Mouse (Mus musculus) heart, postnatal 10 days (tissue): ENCODE data around the gene Lrrn3. TPM values are rescaled to one million over a fixed set of nuclear protein-coding genes. Genes with fewer than 3 reads are reported as not detected.

ENCODE experiments used
- DNase-seq, 2 experiments: peaks; one replicate each; pipeline ENCODE4 v3.0.0; 2021
- intact Hi-C: fragments of 180-260 bp; cut with DNase I; formaldehyde crosslinking; loops from one replicate; pipeline ENCODE4 v1.15.1; 2025
- total RNA-seq, 2 experiments: library from RNA; stranded (reverse); gene quantifications; 2 replicates each; pipeline ENCODE4 v1.2.3; 2021

Lrrn3 gene
- under 1 TPM; 0.14 to 0.15 TPM for total RNA-seq

DNA sequence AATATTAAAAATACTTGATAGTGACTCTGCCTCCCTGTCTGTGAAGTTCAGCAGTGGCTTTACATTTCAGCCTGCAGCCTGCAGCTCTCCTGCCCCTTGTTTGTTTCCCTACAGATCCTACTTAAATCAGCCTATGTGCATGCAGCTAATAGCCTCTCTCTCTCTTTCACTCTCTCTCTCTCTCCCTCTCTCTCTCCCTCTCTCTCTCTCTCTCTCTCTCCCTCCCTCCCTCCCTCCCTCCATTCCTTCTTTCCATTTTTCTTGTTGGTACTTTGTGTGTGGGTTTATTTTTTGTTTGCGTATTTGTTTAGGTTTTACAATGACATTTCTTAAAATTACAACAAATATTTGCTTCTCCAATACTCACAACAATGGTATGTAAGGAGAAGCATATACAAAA, at the start of gene Lrrn3:
TSS of gene Lrrn3 (minus strand) at position 101 of the 400 bp plus-strand sequence.
- DNase-seq: no peak
- intact Hi-C loops: loop anchor here (2.0 kb wide), 3 partner anchors 368 to 650 kb away; no protein-coding TSS in a partner anchor

GRCm38 (mm10) chr12:41528410-41528809, 42.2 kb upstream of the Lrrn3 start:
- no peak for DNase-seq
- intact Hi-C loops: no loop called here

DNA sequence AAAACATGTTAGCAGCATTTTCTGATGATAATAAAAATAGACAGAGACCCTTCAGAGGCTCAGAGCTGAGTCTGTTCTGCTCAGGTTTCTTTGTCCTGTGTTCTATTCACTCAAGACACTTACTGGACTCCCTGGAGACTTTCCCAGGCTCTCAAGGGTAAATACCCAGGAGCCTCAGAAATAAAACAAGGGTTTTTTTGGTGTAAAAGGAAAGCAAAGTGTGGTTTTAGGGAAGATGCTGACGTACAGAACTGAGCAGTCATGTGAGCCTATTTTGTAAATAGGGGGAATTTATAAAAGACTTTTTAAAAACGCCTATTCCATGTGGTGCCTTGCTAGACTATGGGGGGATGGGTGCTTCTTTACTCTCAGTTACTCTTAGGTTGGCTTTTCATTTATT, 40.5 kb upstream of the Lrrn3 start:
- no peak for DNase-seq
- intact Hi-C loops: no loop called here

- intact Hi-C loops: no loop called here
- DNase-seq: no peak
Measured at GRCm38 (mm10) chr12:41521671-41522070, 35.4 kb upstream of the Lrrn3 start.

DNA sequence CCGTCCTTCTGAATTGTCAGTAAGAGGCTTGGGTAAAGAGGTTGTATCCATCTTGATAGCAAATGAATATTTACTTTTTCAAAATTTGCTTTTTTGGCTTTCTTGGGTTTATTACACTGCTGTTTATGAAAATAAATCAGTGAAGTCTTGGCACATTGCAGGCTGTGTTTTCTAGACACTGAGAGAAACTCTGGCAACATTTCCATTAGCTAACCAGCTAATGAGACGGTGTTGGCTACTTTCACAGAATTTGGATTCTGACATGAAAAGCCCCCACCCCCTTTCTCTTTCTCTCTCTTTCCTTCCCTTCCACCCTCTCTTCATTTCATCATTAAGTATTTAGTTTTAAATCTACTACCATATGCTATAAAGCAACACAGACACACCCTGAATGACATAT, 34.1 kb upstream of the Lrrn3 start:
- DNase-seq: no peak
- intact Hi-C loops: no loop called here

DNA sequence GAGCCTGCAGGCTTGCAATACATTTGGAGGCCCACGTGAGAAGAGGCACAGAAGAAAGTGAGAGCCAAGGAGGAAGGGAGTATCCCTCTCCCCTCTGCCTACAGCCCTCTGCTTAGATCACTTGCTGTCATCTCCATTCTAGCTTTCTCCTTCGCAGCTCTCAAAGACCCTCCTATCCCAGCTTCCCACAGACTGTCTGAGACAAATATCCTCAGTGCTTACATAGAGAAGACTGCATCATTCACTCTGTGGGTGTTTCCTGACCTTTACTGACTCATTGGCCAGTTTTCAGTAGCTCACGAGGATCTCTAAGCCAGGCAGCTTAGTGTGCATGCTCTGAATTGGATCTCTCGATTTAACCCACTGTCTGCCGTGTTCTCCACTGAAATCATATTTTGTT, 32.7 kb upstream of the Lrrn3 start:
- intact Hi-C loops: no loop called here
- DNase-seq: no peak

GRCm38 (mm10) chr12:41510588-41510987, 24.4 kb upstream of the Lrrn3 start:
- intact Hi-C loops: no loop called here
- no peak for DNase-seq

DNA sequence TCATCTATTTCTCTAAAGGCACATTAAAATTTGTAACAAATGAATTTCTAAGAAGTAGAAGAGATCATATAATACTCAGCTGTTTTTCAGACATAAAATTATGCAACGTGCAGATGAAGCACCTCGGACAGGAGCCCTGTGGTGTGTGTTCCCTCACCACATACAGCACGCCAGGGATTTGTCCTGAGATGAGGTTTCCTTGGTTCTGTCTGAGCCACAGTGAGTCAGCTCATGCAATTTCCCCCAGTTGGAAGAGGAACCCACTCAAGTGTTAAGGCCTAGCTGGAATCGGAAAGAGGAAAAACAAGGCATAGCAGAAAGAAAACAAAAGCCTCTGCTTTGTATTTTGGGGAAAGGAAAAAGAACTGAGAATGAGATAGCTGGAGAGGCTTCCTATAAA, 22.4 kb upstream of the Lrrn3 start:
- intact Hi-C loops: no loop called here
- DNase-seq: no peak

DNA sequence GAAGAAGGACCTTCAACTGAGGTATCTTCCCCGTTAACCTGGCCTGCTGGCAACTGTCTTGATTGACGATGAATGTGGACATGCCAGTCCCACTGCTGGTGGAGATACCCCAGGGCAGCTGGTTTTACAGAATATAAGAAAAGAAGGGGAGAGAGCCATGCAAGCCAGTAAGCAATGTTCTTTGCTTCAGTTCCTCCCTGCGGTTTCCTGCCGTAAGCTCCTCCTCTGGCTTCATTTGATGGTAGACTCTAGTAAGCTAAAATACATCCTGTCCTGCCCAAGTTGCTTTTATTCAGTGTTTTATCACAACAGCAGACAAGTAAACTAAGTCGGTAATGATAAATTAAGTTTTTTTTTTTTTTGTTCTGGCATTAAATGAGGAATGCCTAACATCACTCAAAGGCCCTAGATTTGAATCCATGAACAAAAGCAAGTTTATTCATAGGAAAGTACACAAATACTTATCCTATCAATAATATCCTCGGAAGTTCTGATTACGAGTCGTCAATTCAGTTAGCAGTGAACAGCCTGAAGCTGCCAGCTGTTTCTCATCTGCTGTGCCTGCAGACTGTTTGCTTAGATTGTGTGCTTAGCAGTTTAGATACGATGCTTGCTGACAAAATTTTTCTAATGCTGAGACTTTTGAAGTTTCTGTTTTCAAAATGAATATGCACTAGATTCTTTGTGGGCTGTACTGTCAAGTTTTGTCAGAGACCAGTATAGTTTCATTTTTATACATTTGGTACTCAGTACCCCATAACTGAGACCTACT, 14.0 kb upstream of the Lrrn3 start:
- no peak for DNase-seq
- intact Hi-C loops: no loop called here

GRCm38 (mm10) chr12:41494620-41495019, 8.4 kb upstream of the Lrrn3 start:
- intact Hi-C loops: no loop called here
- peak in 1 of 2 experiments; percentile 13 for DNase-seq

DNA sequence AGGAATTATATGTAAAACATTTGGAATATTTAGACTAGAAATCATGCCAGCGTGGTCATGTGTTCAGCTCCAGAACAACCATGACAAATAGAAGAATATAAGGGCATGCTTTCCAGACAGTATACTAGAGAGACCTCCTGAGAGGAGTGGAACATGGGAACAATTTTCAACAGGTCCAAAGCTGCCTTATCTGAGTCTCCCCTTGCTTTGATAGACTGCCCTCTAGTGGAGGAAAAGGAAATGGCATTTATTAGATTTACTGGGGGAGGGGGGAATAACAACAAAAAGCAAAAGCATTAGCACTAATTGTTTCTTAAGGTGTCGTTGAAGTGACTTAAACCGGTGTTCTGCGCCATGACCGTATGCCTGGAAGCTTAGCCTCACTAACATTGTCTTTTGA, 774 bp upstream of the Lrrn3 start:
- DNase-seq: peak; percentile 21 to 49

DNA sequence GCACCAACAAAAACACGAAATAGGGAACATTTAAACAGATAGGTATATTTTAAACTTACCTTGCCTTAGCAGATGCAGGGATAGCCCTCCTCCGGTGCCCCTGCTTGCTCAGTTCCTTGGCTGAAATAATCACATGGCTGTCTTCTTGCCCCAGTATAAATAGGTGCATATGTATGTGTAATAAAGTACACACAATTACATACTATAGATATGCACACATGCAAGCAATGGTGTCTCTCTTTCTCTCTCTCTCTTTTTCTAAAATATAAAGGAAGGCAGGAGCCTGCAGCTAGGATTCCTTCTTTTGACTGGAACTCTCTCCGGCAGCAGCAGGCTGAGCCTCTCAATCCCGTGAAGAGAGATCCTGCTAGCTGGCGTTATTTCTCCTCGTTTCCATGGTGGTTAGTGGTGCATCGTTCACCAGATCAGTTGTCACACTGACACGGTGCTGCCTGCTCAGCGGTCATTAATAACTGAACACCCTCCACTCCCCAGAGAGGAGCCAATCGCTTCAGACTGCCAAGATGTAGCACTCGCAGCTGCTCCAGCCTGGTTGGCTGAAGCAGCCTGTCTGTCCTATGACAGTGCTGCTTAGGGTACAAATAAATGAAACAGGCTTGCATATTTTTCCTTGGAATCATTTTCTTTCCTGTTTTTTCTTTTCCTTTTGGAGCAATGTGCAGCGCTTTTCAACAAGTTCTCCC, 567 bp downstream of the Lrrn3 start:
- peak; percentile 52 to 63 for DNase-seq
- intact Hi-C loops: loop anchor here (2.0 kb wide), 3 partner anchors 367 to 649 kb away; no protein-coding TSS in a partner anchor

More for the DNA sequence above, 774 bp upstream of the Lrrn3 start:
- intact Hi-C loops: loop anchor here (2.0 kb wide), 3 partner anchors 368 to 650 kb away; no protein-coding TSS in a partner anchor

- intact Hi-C loops: no loop called here
- DNase-seq: no peak
Measured at GRCm38 (mm10) chr12:41484689-41485511, 1.3 kb downstream of the Lrrn3 start.

DNA sequence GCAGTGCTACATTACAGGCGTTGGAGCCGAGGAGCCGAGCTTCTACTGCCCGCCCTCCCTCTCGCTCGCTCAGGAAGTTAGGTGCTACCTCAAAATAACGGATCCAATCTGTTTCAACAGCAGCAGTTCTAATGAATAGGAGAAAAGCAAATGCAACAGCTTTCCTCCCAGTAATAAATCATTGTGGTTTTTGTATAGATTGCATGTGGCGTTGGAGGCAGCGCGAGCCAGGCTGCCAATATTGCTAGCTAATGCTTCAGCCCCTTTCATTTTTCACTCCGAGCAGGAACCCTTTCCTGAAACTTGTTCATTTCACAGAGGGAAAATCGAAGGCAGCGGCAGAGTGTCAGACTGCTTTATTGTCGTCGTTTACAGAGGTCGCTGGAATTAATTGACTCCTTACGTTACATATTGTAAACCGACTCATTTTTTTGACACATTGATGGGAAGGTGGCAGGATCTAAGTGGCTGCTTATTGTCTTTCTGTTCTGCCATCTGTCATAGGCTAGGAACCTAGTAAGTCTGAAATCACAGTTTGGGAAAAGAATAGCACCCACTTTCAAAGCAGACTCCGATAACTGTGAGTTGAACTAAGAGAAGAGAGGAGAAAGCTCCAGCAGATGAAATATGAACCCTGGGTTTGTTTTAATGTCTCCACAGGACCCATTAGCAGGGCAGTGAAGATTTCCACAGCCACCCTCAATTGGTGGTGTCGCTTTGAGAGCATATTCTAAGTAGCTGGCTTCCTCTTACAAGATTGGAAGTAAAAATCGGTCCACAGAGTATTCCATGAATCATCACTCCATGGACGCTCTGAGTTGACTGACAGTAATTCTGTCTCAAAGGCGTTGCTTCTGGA, 2.4 kb downstream of the Lrrn3 start:
- intact Hi-C loops: no loop called here
- no peak for DNase-seq

DNA sequence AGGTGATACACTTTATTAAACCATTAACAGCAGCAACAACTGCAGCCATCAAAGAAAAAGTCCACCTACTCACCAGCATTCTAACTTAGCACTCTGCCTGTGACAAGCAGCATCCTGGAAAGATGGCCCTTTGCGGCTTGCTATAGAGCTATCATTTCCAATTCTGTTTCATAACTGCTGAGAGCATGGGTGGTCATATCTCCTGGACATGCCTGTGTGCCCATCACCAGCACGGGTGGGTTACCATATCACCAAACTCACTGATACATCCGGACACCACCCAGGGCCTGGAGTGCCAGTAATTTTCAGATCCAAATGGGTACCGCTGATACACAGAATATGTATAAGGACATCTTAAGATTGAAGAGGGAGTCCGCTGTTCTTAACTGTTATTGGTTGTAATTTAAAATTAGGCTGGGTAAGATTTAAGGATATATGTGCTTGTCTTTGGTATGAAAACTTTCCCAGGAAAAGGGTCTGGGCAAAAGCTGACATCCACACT, 3.1 kb downstream of the Lrrn3 start:
- no peak for DNase-seq
- intact Hi-C loops: no loop called here

DNA sequence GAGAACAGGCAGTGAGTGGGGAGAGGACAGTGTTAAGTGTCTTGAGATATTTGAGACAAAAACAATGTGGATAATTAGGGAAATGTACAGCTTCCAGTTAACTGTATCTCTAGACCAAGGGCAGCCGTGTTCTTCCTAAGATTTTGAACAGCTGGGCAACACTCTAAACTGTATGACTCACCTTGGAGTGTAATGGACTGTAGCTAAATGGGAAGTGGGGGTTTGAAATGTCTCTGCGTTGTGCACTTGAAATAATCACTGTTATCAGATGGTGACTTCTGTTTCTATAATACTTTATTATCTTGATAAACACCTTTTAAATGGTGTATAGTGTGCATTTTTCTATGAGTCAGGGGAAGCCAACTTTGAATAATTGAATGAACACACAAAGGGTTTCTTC, 4.7 kb downstream of the Lrrn3 start:
- no peak for DNase-seq
- intact Hi-C loops: no loop called here

DNA sequence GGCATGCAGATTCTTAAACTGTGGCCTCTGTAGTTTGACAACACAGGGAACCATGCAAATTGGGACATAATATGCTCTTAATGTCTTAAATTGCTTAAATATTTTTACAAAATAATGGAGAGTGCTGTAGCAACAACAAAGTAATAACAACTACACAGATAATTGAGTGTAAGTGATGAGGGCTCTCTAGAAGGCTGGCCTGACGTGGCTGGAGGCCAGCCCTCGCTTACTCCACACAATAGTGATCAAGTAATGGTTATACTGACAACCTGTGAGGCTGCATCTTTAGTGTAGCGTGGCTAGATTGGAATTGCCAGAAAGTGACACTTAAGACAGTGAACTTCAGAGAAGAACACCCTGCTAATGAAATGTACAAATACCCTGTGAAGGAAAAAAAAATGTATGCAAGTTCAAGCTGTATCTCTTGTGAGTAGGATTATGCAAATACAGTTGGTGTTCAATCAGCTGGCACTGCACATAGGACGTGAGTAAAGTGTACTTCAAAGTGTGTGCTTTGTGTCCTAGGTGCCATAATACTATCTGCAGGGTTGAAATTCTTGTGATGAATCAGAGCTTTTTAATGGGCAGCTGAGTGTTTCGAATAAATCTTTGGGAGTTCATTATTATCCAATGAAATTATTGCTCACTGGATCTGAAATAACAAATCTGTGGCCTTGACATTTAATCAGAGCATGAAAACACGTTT, 17.0 kb downstream of the Lrrn3 start:
- intact Hi-C loops: no loop called here
- no peak for DNase-seq

- intact Hi-C loops: no loop called here
- DNase-seq: no peak
Measured at GRCm38 (mm10) chr12:41468374-41468991, 17.7 kb downstream of the Lrrn3 start.

DNA sequence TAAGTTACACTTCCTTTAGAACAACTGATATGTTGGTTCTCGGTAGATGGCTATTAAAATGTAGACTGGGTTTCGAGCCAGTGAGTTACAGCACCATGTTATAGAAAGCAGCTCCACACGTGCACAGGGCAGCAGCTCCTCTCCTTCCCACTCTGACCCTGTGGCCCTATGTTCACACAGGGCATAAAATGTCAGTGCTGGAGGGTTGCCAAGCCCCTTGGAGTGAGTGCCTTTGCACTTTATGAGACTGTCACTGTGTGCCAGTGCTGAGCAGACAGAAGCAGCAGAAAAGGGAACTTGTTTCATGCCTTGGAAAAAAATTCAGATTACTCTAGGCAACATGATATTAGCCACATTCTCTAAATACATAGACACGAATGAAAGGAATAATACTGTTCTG, 47.8 kb downstream of the Lrrn3 start:
- intact Hi-C loops: no loop called here
- DNase-seq: peak; percentile 7
